Mouse (Mus musculus) E14TG2a.4 (cell line): ENCODE measurements around the gene Tex2.

ENCODE experiments used
- CTCF ChIP-seq: conservative IDR thresholded peaks from 2 replicates; pipeline ENCODE4 v1.5.1; 2014; ENCODE audit warnings: low read length
- NANOG ChIP-seq: IDR thresholded peaks from 2 replicates; pipeline ENCODE4 v1.6.1; 2014; ENCODE audit warnings: borderline replicate concordance, low read length, mixed read lengths

DNA sequence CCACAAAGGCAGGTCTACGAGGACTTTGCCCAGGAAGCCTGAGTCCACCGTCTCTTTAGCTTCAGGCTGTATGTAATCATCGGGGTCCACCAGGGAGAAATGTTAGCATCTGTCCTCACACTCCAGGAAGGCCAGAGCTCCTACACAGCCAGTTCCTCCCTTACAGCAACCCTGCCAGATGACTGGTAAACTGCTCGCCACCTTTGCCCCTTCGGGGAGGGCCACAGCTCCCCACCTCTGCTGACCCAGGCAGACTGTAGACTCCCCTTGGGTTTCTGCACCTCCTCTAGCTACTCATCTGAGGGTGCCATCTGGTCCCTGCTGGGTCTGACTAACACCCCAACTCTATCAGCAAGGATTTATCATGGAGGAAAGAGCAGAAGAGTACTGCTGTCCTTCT is 83.4 kb downstream of the Tex2 start:
- TF ChIP-seq CTCF (no peak), NANOG (no peak)
